Comparison of ENCODE assay signal across 8 mouse cellular contexts in genomic region chr3:95650276-95651032, GRCm38 (mm10). TPM values are rescaled to one million over a fixed set of nuclear protein-coding genes. Genes with fewer than 3 reads are reported as not detected.
DNase-seq lines count a peak whose midpoint lies in the region; ATAC-seq and TF ChIP-seq lines count a peak whose summit lies in the region.

No protein-coding gene starts in this region.

- no peaks in the 10 kb centered on the region for H3K9me3 ChIP-seq in heart, embryonic 11.5 days (replicated peaks; ENCODE audit: control insufficient read depth, low read length)
- no peaks in the 10 kb centered on the region for H3K9me3 ChIP-seq in liver, postnatal 0 days (ENCODE audit: low read length)
- H3K9me3 ChIP-seq in hindbrain, embryonic 12.5 days (replicated peaks) = no peaks in the 10 kb centered on the region

- H3K4me1 ChIP-seq in heart, embryonic 11.5 days (ENCODE audit: control insufficient read depth, insufficient read depth, low read length) = peaks cover 20% of the 10 kb centered on the region
- peaks cover 51% of the 10 kb centered on the region for H3K4me1 ChIP-seq in liver, postnatal 0 days (ENCODE audit: insufficient read depth)
- H3K4me1 ChIP-seq in hindbrain, embryonic 12.5 days = peaks cover 5% of the 10 kb centered on the region; the same call in 1 of the 2 replicates

- no peaks in the 10 kb centered on the region for H3K36me3 ChIP-seq in heart, embryonic 11.5 days (ENCODE audit: control insufficient read depth, insufficient read depth, low read length)
- H3K36me3 ChIP-seq in liver, postnatal 0 days (replicated peaks; ENCODE audit: insufficient read depth, low read length) = no peaks in the 10 kb centered on the region
- no peaks in the 10 kb centered on the region for H3K36me3 ChIP-seq in hindbrain, embryonic 12.5 days

- H3K4me2 ChIP-seq in heart, embryonic 11.5 days = no peak overlapping the region
- 0 out of 2 replicates have a peak overlapping the region, but pooled peaks have one; percentile 41 for H3K4me2 ChIP-seq in liver, postnatal 0 days (ENCODE audit: low read depth, low read length)
- no peak overlapping the region for H3K4me2 ChIP-seq in hindbrain, embryonic 12.5 days (replicated peaks)

- no peaks in the 10 kb centered on the region for H3K27me3 ChIP-seq in heart, embryonic 11.5 days (ENCODE audit: control insufficient read depth, insufficient read depth, low read length)
- no peaks in the 10 kb centered on the region for H3K27me3 ChIP-seq in liver, postnatal 0 days (ENCODE audit: insufficient read depth, low read length)
- H3K27me3 ChIP-seq in hindbrain, embryonic 12.5 days = no peaks in the 10 kb centered on the region

- TF ChIP-seq EP300 in liver, postnatal 0 days (IDR thresholded peaks at IDR 0.05; ENCODE audit: low read depth) = peak; percentile 89

- no peak for TF ChIP-seq CTCF in liver, postnatal 0 days (IDR thresholded peaks at IDR 0.05; ENCODE audit: low read depth)

- no peak for ATAC-seq in heart, embryonic 11.5 days (replicated peaks; ENCODE audit: insufficient number of reproducible peaks, low FRiP score, low TSS enrichment)
- ATAC-seq in liver, postnatal 0 days = peak; percentile 58
- ATAC-seq in frontal cortex, adult (ENCODE audit: low TSS enrichment) = no peak
- ATAC-seq in hindbrain, embryonic 12.5 days (ENCODE audit: low FRiP score) = no peak

- no peak overlapping the region for H3K4me3 ChIP-seq in heart, embryonic 11.5 days (ENCODE audit: low read depth, low read length)
- H3K4me3 ChIP-seq in liver, postnatal 0 days (ENCODE audit: low read depth, low read length) = no peak overlapping the region
- no peak overlapping the region for H3K4me3 ChIP-seq in hindbrain, embryonic 12.5 days

- WGBS in heart, embryonic 11.5 days (ENCODE audit: insufficient replicate concordance) = 61% methylated on average over 6 of the region's 6 CpGs
- WGBS in liver, postnatal 0 days (ENCODE audit: insufficient replicate concordance) = 46% methylated on average over 6 of the region's 6 CpGs
- WGBS in hindbrain, embryonic 12.5 days = 78% methylated on average over 6 of the region's 6 CpGs

- peak overlapping the region; percentile 72 for H3K27ac ChIP-seq in heart, embryonic 11.5 days (ENCODE audit: low read depth, low read length)
- peak overlapping the region; percentile 93 for H3K27ac ChIP-seq in liver, postnatal 0 days (ENCODE audit: low read depth)
- H3K27ac ChIP-seq in hindbrain, embryonic 12.5 days = no peak overlapping the region

- DNase-seq in gastrocnemius, adult 18-20 months (ENCODE audit: low spot score) = peak; percentile 75
- no peak for DNase-seq in gastrocnemius, postnatal 10 days
- peak; percentile 99 for DNase-seq in MEL-GATA-1-ER (ENCODE audit: extremely low read depth, low read depth)
- DNase-seq in liver, postnatal 0 days = no peak
- no peak for DNase-seq in thymus, postnatal 4 days

- no peak overlapping the region; the same call in 1 of the 2 replicates for H3K9ac ChIP-seq in heart, embryonic 11.5 days (ENCODE audit: low read depth, low read length)
- no peak overlapping the region for H3K9ac ChIP-seq in liver, postnatal 0 days (replicated peaks)
- no peak overlapping the region for H3K9ac ChIP-seq in hindbrain, embryonic 12.5 days

RNA-seq across cellular contexts. Expression of gene Mcl1, which starts 8.1 kb away (rescaled TPM):
- 10 to 100 TPM; 96.0 to 99.4 TPM for total RNA-seq in gastrocnemius, adult 18-20 months (2021)
- 100 to 1,000 TPM in 1 of 2 experiments, 10 to 100 TPM in 1; 96.8 to 111 TPM for total RNA-seq in gastrocnemius, postnatal 10 days (2021)
- polyA plus RNA-seq in heart, embryonic 11.5 days (2014; fragmentation: Nextera tagmentation; extraction: Ambion mirVana) = 46.3 and 49.8 TPM in 2 replicates
- polyA plus RNA-seq in liver, postnatal 0 days (2015; fragmentation: Nextera tagmentation; extraction: Ambion mirVana) = 36.2 and 38.2 TPM in 2 replicates
- 86.4 TPM in 2 replicates for polyA plus RNA-seq in hindbrain, embryonic 12.5 days (2016; fragmentation: Nextera tagmentation; extraction: Ambion mirVana)

RNA-seq across cellular contexts. Expression of gene Ensa, which starts 25.7 kb away (rescaled TPM):
- total RNA-seq in gastrocnemius, adult 18-20 months (2021) = 100 to 1,000 TPM in 1 of 2 experiments, 10 to 100 TPM in 1; 95.9 to 106 TPM
- 10 to 100 TPM; 80.1 to 80.2 TPM for total RNA-seq in gastrocnemius, postnatal 10 days (2021)
- 52.7 and 55.4 TPM in 2 replicates for polyA plus RNA-seq in heart, embryonic 11.5 days (2014; fragmentation: Nextera tagmentation; extraction: Ambion mirVana)
- polyA plus RNA-seq in liver, postnatal 0 days (2015; fragmentation: Nextera tagmentation; extraction: Ambion mirVana) = 20.1 and 23.9 TPM in 2 replicates
- 91.3 and 97.5 TPM in 2 replicates for polyA plus RNA-seq in hindbrain, embryonic 12.5 days (2016; fragmentation: Nextera tagmentation; extraction: Ambion mirVana)

RNA-seq across cellular contexts. Expression of gene Adamtsl4, which starts 37.3 kb away (rescaled TPM):
- total RNA-seq in gastrocnemius, adult 18-20 months (2021) = 10 to 100 TPM; 25.9 to 30.8 TPM
- 10 to 100 TPM; 23.9 to 26.3 TPM for total RNA-seq in gastrocnemius, postnatal 10 days (2021)
- polyA plus RNA-seq in heart, embryonic 11.5 days (2014; fragmentation: Nextera tagmentation; extraction: Ambion mirVana) = 3.5 and 5.1 TPM in 2 replicates
- 2.5 and 2.6 TPM in 2 replicates for polyA plus RNA-seq in liver, postnatal 0 days (2015; fragmentation: Nextera tagmentation; extraction: Ambion mirVana)
- polyA plus RNA-seq in hindbrain, embryonic 12.5 days (2016; fragmentation: Nextera tagmentation; extraction: Ambion mirVana) = 0.65 and 1.2 TPM in 2 replicates

Comparison
In these comparisons a context has a peak if more than half of its experiments do, and no peak if none do; other contexts are left out.
1. DNase-seq: peak in gastrocnemius, adult 18-20 months (single experiment) and MEL-GATA-1-ER (single experiment); none in gastrocnemius, postnatal 10 days (single experiment), liver, postnatal 0 days (single experiment) and thymus, postnatal 4 days (single experiment).